Mouse (Mus musculus): Measurements from ENCODE around the gene Ankrd63.

The Ankrd63 gene

DNA sequence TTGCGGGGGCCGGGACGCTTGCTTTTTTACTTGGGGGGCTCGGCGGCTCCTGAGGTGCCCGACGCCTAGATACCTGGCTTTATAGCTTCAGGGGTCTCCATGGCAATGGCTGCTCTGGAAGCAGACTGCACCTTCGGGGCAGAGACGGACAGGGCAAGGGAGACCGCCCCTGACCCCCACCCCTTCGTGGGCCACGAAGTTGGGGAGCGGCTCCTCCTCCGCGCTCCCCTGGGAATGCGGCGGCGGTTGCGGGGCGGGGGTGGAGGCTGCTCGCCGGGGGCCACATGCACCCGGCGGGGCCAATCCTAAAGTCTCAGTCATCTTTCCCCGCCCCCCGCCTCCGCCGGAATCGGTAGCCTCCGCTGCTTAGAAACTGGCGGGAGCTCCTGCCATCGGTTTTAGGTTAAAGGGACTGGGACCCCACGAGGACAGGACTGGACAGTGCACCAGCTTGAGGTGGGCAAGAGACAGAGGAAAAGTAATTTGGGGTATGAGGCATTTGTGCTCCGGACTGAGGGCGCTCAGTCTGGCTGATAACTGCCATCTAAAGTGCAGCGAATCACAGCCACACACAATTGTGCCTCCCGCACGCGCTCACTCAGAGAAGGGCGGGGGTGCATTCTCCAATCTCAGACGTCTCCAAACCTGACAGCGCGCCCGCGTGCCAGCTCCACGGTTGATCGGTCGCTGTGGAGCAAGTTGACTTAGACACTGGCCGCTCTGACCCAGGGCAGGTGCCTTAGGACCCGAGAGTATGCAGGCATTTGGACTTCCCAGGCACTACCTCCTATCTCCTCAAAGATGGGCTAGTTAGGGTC is at the start of gene Ankrd63:
Ankrd63 (minus strand) TSS at position 51 of the 818 bp plus-strand sequence.
- no peak for DNase-seq (ENCODE audit: low spot score in 2 of 2)

DNA sequence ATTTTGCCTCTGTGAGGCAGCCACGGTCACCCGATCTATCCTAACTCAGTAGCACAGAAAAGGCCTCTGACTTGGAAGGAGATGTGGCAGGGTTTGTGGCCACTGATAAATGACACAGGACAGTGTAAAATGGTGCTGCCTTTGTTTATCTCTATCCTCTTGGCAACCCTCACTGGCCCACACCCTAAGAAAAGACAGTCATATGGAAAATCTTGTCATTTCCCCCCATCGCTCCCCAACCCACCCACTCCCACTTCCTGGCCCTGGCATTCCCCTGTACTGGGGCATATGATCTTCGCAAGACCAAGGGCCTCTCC is 49.0 kb upstream of the Ankrd63 start:
- DNase-seq (ENCODE audit: low spot score in 2 of 2) = no peak

DNA sequence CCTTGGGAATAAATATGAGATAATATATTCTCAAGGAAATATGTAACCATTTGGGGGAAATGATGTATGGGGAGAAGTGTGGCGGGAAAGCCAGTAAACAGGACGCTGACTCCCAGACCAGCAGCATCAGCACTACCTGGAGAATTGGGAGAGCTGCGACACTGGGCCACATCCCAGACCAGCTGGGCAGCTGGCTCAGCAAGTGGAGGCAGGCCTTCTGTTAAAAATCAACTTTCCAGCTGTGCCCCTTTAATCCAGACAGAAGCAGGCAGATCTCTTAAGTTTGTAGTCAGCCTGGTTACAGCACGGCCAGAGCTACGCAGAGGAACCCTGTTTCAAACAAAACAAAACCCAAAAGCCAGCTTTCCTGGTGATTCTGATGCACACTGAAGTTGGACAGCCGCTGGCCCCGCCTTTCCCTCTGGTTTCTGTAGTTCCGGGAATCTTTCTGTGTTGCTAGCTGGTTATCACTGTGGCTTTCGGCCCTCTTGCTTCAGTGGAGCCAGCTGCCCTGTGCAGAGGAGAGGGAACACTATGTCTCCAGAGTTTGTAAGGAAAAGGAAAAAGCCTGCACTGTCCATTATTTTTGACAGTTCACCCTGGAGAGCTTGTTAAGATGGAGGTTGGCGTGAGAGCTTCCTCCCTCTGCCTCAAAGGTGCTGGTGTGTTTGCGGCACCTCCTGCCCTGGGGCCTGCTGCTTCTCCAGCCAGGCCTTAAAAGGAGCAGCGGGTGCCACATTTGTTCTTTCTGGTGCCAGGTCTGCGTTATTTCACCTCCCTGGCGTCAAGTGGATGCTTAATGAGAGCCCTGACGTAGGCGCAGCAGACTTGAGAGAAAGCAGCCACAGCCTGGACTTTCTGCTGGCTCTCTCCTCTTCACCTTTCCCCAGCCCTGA is 48.4 kb upstream of the Ankrd63 start:
- DNase-seq (ENCODE audit: low spot score in 2 of 2) = no peak

- DNase-seq (ENCODE audit: low spot score in 2 of 2) = no peak
Measured at GRCm38 (mm10) chr2:118750476-118750875, 46.7 kb upstream of the Ankrd63 start.

DNA sequence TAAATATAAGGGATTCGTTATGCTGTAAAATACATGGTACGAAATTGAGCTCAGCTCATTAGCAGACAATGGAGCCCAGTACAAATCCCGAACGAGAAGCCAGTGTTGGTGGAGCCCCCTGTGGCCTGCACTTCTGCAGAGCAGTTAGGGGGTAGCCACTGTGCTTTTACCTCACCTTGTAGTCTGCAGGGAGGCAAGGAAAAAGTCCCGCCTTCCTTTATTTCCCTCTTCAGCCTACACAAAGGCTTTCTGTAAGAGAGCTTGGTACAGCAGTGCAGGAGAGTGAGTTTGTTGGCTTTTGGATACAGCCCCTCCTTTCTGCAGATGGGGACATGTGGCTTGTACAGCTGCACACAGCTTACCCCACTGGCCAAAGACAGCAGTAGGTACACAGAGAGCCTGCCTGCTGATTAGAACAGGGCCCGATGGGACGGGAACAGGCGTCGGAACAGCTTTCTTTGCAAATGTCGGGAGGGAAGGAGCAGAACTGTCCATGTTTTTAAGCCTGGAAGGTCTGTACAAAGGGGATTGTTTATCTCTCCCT is 45.6 kb upstream of the Ankrd63 start:
- no peak for DNase-seq (ENCODE audit: low spot score in 2 of 2)

GRCm38 (mm10) chr2:118747301-118747960 is 43.7 kb upstream of the Ankrd63 start:
- no peak for DNase-seq (ENCODE audit: low spot score in 2 of 2)

- peak in 1 of 2 experiments; percentile 47 for DNase-seq (ENCODE audit: low spot score in 2 of 2)
Measured at GRCm38 (mm10) chr2:118745915-118746901, 42.4 kb upstream of the Ankrd63 start.

- peak; percentile 83 to 86 for DNase-seq (ENCODE audit: low spot score in 2 of 2)
Measured at GRCm38 (mm10) chr2:118745232-118745884, 41.6 kb upstream of the Ankrd63 start, which contains the start of gene Inafm2. Gene Inafm2 (plus strand): TSS chr2:118745758.

DNA sequence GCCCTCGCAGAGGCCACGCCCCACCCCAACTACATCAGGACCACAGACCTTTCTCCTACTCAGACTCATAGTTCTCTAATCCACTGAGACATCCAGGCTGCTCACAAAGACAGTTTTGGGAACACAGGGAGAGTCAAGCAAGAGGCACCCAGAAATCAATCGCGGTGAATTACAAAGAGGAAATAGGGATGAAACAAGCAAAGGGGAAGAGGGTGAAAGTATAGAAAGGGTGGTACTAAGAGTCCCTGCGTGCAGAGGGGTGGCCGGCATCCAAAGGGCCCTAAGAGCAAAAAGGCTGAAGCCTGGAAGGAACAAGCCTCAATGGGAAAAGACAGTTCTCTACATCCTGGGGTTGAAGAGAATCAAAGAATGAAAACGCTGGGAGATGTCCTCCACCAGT is 40.9 kb upstream of the Ankrd63 start:
- no peak for DNase-seq (ENCODE audit: low spot score in 2 of 2)

GRCm38 (mm10) chr2:118743261-118743943 is 39.6 kb upstream of the Ankrd63 start:
- DNase-seq (ENCODE audit: low spot score in 2 of 2) = no peak

GRCm38 (mm10) chr2:118741183-118741582 is 37.4 kb upstream of the Ankrd63 start:
- no peak for DNase-seq (ENCODE audit: low spot score in 2 of 2)

GRCm38 (mm10) chr2:118740341-118740740 is 36.6 kb upstream of the Ankrd63 start:
- no peak for DNase-seq (ENCODE audit: low spot score in 2 of 2)

GRCm38 (mm10) chr2:118733341-118733740 is 29.6 kb upstream of the Ankrd63 start:
- DNase-seq (ENCODE audit: low spot score in 2 of 2) = no peak

DNA sequence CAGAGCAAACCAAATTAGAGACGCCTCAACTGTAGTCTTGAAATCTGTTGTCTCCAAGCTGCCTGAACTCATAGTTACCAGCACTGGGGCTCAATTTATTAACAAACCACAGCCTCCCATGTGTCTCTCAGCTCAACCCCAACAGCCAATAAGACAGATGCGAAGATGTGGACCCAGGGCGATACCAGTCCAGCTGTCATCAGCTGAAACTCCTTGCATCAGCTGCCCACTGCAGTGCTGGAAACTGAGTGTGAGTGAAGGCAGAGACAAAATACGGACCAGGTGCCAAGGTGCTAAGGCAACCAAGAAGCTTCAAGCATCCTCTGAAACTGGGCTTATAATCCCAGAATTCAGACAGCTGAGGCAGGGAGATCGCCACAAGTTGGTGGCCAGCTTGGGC is 28.2 kb upstream of the Ankrd63 start:
- DNase-seq (ENCODE audit: low spot score in 2 of 2) = no peak

GRCm38 (mm10) chr2:118730622-118730915 is 26.8 kb upstream of the Ankrd63 start:
- peak in 1 of 2 experiments; percentile 48 for DNase-seq (ENCODE audit: low spot score in 2 of 2)

DNA sequence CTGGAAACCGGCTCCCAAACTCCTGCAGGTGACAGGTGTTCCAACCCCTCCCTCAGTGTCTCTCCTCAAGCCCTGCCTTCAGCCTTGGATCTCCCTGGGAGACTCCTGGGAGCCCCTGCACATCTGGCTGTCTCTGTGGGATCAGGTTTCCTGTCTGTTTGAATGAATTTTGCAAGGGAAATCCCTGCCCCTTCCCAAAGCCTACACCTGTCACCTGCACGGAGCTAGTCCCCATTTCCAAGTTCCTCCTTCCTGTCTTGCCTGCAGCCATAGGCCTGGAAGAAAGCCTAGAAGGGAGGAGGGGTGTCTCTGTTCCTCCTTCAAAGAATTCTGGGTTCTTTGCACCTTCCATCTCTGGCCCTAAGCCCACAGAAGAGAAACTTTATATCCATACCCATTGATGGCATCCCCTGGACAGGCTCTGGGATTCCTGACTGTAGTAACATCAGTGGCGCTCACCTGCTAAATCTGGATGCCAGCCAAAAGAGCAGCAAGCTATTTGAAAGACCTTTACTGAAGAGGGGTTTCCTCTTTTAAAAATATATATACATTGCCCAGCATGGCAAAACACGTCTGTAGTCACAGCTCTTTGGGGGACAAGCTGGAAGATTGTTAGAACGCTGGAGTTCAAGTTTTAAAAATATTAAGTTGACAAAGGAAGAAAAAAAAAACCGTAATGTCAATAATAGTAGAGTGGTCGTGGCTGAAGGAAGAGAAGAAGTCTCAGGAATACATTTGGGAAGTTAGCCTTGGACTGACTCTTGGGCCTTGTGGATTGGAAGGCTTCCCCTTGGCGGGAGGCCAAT is 26.3 kb upstream of the Ankrd63 start:
- no peak for DNase-seq (ENCODE audit: low spot score in 2 of 2)

GRCm38 (mm10) chr2:118729194-118729593 is 25.4 kb upstream of the Ankrd63 start:
- no peak for DNase-seq (ENCODE audit: low spot score in 2 of 2)

GRCm38 (mm10) chr2:118728337-118728736 is 24.6 kb upstream of the Ankrd63 start, which contains the start of gene Plcb2:
Gene Plcb2 (minus strand): TSS chr2:118728438.
- no peak for DNase-seq (ENCODE audit: low spot score in 2 of 2)

DNA sequence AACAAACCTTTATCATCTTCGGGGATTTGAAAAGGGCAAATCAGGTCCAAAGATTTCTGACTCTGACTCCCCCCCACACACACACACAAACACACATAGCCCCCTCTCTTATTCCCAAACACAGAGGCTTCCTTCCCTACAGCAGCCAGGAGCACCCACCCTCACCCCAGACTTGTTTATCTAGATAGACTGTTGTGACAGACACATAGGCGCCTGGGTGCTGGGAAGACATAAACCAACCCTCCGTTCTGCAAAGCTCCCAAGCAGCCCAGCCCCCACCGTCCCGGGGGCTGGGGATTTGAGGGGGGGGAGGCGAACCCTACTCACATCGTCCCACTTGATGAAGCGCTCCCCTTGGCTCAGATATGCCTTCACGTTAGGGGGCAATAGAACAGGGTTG is 24.1 kb upstream of the Ankrd63 start:
- DNase-seq (ENCODE audit: low spot score in 2 of 2) = no peak
